Mouse (Mus musculus): Measurements from ENCODE around the gene Olfr485.
"Not testable (repeated sequence)": the region's sequence is repeated elsewhere in the genome, so short reads cannot be mapped to it uniquely, and the experiment has no call there.

GRCm38 (mm10) chr7:108184401-108184800 lies 24.7 kb upstream of the Olfr485 start:
- TF ChIP-seq EP300, CTCF (IDR thresholded peaks at IDR 0.05; ENCODE audit: low read depth): not testable (repeated sequence)

Measured in liver, embryonic 14.5 days (tissue).